Mouse (Mus musculus) erythroblast, embryonic 14.5 days (primary cell): Measurements from ENCODE around the gene Mettl11b.

Experiments used
- GATA1 ChIP-seq: IDR thresholded peaks from 2 replicates; pipeline ENCODE4 v1.6.1; 2012; ENCODE audit warnings: low read length, inconsistent platforms, mixed read lengths
- TAL1 ChIP-seq: IDR thresholded peaks from 3 replicates; pipeline ENCODE4 v1.6.1; 2012; ENCODE audit warnings: low read length, inconsistent platforms, mixed read lengths

DNA sequence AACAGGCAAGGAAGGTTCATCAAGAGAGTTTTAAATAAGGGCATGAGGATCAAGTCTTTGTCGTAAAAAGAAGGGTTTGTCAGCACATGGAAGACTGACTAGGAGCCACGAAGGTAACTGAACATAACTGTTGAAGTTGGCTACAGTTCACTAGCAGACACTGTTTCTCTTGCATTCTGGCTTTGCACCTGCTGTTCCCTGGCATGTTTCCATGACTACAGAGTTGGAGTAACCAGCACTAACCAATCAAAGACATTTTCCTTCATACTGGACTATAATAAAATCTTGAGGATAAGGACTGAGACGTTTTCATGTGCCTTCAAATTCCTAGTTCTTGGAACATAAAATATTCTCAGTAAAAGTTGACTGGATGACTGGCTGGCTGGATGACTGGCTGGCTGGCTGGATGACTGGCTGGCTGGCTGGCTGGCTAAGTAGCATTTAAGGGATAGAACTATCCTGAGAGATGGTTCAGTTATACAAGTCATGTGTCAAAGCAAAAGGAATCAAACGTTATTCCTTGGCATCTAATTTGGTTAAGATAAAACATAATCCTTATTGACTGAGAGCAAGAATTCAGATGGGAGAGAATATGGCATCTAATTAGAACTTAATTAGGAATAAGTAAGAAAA is 26.4 kb upstream of the Mettl11b start:
- TF ChIP-seq GATA1 (no peak), TAL1 (no peak)
